Mouse (Mus musculus) kidney, adult 2 months (tissue): Measurements from ENCODE around the gene Itgb5.

Experiments
- CTCF ChIP-seq: fragments of 200-500 bp; conservative IDR thresholded peaks from 2 replicates; pipeline ENCODE4 v1.5.1; 2011; ENCODE audit warnings: low read depth, mild to moderate bottlenecking, control low read depth, low read length, moderate library complexity, mixed read lengths; ENCODE audit not compliant: insufficient read depth, insufficient read length
- POLR2A ChIP-seq: fragments of 200-500 bp; IDR thresholded peaks from one replicate; pipeline ENCODE4 v1.6.1; 2011; ENCODE audit warnings: low read depth, low read length, control low read depth

DNA sequence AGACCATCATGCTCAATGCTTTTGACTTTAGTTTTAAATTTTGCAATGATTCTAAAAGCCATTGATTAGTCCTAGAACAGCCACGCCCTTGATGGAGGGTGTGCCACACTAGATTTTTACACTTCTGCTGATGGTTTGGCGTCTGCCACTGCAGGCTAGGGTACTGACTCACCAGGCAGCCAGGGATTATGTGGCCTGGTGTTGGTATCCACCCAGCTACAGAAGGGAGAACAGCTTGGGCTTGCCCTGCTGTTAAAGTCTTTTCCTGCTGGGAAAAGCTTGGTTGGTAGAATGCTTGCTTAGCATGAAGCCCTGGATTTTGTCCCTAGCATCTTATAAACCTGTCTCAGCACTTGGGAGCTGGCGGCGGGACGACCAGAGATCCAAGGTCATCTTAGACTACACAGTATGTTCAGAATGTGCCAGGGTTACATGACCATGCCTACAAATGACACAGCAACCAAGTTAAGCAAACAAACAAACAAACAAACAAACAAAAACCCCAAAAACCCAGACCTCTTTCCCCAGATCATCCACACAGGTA, 33.8 kb downstream of the Itgb5 start:
- TF ChIP-seq POLR2A (no peak), CTCF (no peak)
